10 mouse cellular contexts compared by ENCODE assay signal in the genomic region with DNA sequence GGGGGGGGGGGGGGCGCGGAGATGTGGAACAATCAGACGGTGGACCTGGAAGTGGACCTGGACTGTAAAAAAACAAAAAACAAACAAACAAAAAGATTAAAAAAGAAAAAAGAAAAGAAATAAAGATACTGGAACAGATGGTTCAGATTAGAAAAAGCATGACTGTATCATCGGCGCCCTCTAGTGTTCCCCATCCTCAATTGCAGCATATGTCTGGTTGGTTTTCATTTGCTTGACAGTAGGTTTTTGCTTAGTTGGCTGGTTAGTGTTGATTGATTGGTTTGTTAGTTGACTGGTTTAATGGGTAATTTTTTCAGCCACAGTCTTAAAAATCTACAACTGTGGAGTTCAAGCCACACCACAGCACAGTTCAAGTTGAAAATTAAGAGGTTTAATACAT. TPM values are rescaled to one million over a fixed set of nuclear protein-coding genes. Genes with fewer than 3 reads are reported as not detected.
A peak's percentile ranks its signal among the peaks of the same experiment; 100 is the strongest.
DNase-seq lines count a peak whose midpoint lies in the region; ATAC-seq and TF ChIP-seq lines count a peak whose summit lies in the region.
"Had no signal": no experiment of that assay in that cellular context is flagged by ENCODE, and none has a peak within 500 bp of the region (broad histone marks: within the 10 kb centered on the region; RNA-seq: fewer than 3 reads in every experiment).

No protein-coding gene starts in this region.

- H3K36me3 ChIP-seq in heart, adult 2 months (ENCODE audit: control insufficient read depth, insufficient read depth, low read length), result no peaks in the 10 kb centered on the region
- no peaks in the 10 kb centered on the region for H3K36me3 ChIP-seq in embryonic facial prominence, embryonic 11.5 days (replicated peaks; ENCODE audit: control insufficient read depth, insufficient read depth, low read depth, low read length)
- H3K36me3 ChIP-seq: liver, embryonic 13.5 days had no signal

- H3K27ac ChIP-seq in heart, adult 2 months, result no peak overlapping the region
- no peak overlapping the region for H3K27ac ChIP-seq in embryonic facial prominence, embryonic 11.5 days (replicated peaks; ENCODE audit: low read depth, low read length)
- H3K27ac ChIP-seq: liver, embryonic 13.5 days had no signal

- no peak for DNase-seq in heart, adult 2 months
- no peak for DNase-seq in heart, postnatal 25 days (ENCODE audit: low spot score)
- DNase-seq in B cell, adult 2 months, result peak; percentile 7 to 21
- peak; percentile 54 for DNase-seq in adipocyte (ENCODE audit: low spot score)
- peak; percentile 74 for DNase-seq in embryonic facial prominence, embryonic 11.5 days (ENCODE audit: low spot score)
- peak; percentile 17 to 57 for DNase-seq in layer of hippocampus, postnatal 25 days (ENCODE audit: extremely low spot score in 1 of 2, low spot score in 1 of 2)
- DNase-seq in retina, postnatal 1 day, result peak; percentile 57
- DNase-seq: liver, embryonic 13.5 days had no signal

- no peaks in the 10 kb centered on the region for H3K27me3 ChIP-seq in heart, adult 2 months (ENCODE audit: control insufficient read depth, insufficient read depth, low read length)
- no peaks in the 10 kb centered on the region for H3K27me3 ChIP-seq in embryonic facial prominence, embryonic 11.5 days (ENCODE audit: control insufficient read depth, insufficient read depth, low read length)
- H3K27me3 ChIP-seq: liver, embryonic 13.5 days had no signal

- H3K4me2 ChIP-seq in embryonic facial prominence, embryonic 11.5 days (ENCODE audit: low read depth, low read length), result no peak overlapping the region
- H3K4me2 ChIP-seq: liver, embryonic 13.5 days had no signal

- no peaks in the 10 kb centered on the region for H3K79me2 ChIP-seq in heart, adult 2 months (replicated peaks; ENCODE audit: control insufficient read depth, insufficient read depth, low read length)

- H3K4me3 ChIP-seq in heart, adult 2 months, result no peak overlapping the region
- H3K4me3 ChIP-seq in embryonic facial prominence, embryonic 11.5 days (ENCODE audit: low read depth, low read length), result no peak overlapping the region
- H3K4me3 ChIP-seq: liver, embryonic 13.5 days had no signal

- intact Hi-C loops in heart, adult 2 months (cut with DNase I), result no loop called here
- intact Hi-C loops in heart, postnatal 25 days (cut with DNase I), result no loop called here

- no peaks in the 10 kb centered on the region for H3K4me1 ChIP-seq in heart, adult 2 months (ENCODE audit: control insufficient read depth, insufficient read depth, low read length)
- no peaks in the 10 kb centered on the region for H3K4me1 ChIP-seq in embryonic facial prominence, embryonic 11.5 days (ENCODE audit: control insufficient read depth, insufficient read depth, low read length)
- H3K4me1 ChIP-seq: liver, embryonic 13.5 days had no signal

- TF ChIP-seq POLR2A in heart, adult 2 months (IDR thresholded peaks at IDR 0.05; ENCODE audit: insufficient read depth, low read depth, low read length), result no peak

- no peak overlapping the region for H3K9ac ChIP-seq in heart, adult 2 months (ENCODE audit: low read depth, low read length)
- no peak overlapping the region for H3K9ac ChIP-seq in embryonic facial prominence, embryonic 11.5 days (replicated peaks; ENCODE audit: low read length)
- H3K9ac ChIP-seq: liver, embryonic 13.5 days had no signal

- TF ChIP-seq CTCF in heart, adult 2 months (IDR thresholded peaks at IDR 0.05), result peak; percentile 65

- 6% methylated on average over 5 of the region's 5 CpGs for WGBS in heart, adult 2 months
- 13% methylated on average over 5 of the region's 5 CpGs for WGBS in embryonic facial prominence, embryonic 11.5 days

- H3K9me3 ChIP-seq in embryonic facial prominence, embryonic 11.5 days (replicated peaks; ENCODE audit: control insufficient read depth, low read length), result no peaks in the 10 kb centered on the region
- H3K9me3 ChIP-seq: liver, embryonic 13.5 days had no signal

- TF ChIP-seq EP300 in heart, adult 2 months (IDR thresholded peaks at IDR 0.05; ENCODE audit: insufficient read depth, low read depth, low read length), result no peak

- ATAC-seq in embryonic facial prominence, embryonic 11.5 days (replicated peaks; ENCODE audit: insufficient number of reproducible peaks, low FRiP score, low TSS enrichment, low read depth), result no peak
- ATAC-seq in inflammation-experienced regulatory T-cells, adult 6 months, result no peak

RNA-seq across cellular contexts. Expression of gene Amtn, which starts 11.1 kb away (rescaled TPM):
- not detected for total RNA-seq in heart, adult 2 months (2021)
- polyA plus RNA-seq in heart, adult 2 months (2012; rRNA removed), result 0.31 and 0.44 TPM in 2 replicates
- not detected for total RNA-seq in heart, postnatal 25 days (2021)
- polyA plus RNA-seq in embryonic facial prominence, embryonic 11.5 days (2014; fragmentation: Nextera tagmentation; extraction: Ambion mirVana), result not detected in 2 replicates
- total RNA-seq in layer of hippocampus, postnatal 25 days (2021), result not detected
- polyA plus RNA-seq in inflammation-experienced regulatory T-cells, adult 6 months (2017; shearing (Covaris generic)), result not detected
- polyA plus RNA-seq: liver, embryonic 13.5 days; stomach, embryonic 14.5 days had no signal

RNA-seq across cellular contexts. Expression of gene Prol1, which starts 47.7 kb away (rescaled TPM):
- total RNA-seq in heart, adult 2 months (2021), result not detected
- polyA plus RNA-seq in heart, adult 2 months (2012; rRNA removed), result not detected in 2 replicates
- total RNA-seq in heart, postnatal 25 days (2021), result not detected
- not detected in 2 replicates for polyA plus RNA-seq in embryonic facial prominence, embryonic 11.5 days (2014; fragmentation: Nextera tagmentation; extraction: Ambion mirVana)
- total RNA-seq in layer of hippocampus, postnatal 25 days (2021), result not detected
- not detected for polyA plus RNA-seq in inflammation-experienced regulatory T-cells, adult 6 months (2017; shearing (Covaris generic))
- polyA plus RNA-seq: liver, embryonic 13.5 days; stomach, embryonic 14.5 days had no signal

Comparison
In these comparisons a context has a peak if more than half of its experiments do, and no peak if none do; other contexts are left out.
1. DNase-seq: peak in B cell, adult 2 months (2 of 2), adipocyte (single experiment), embryonic facial prominence, embryonic 11.5 days (single experiment), layer of hippocampus, postnatal 25 days (2 of 2) and retina, postnatal 1 day (single experiment); none in heart, adult 2 months (0 of 2) and heart, postnatal 25 days (single experiment).